9 mouse cellular contexts compared by ENCODE assay signal in genomic region chr11:99430670-99431069, GRCm38 (mm10). TPM values are rescaled to one million over a fixed set of nuclear protein-coding genes. Genes with fewer than 3 reads are reported as not detected.
DNase-seq lines count a peak whose midpoint lies in the region; ATAC-seq and TF ChIP-seq lines count a peak whose summit lies in the region.
"Had no signal": no experiment of that assay in that cellular context is flagged by ENCODE, and none has a peak within 500 bp of the region (broad histone marks: within the 10 kb centered on the region; RNA-seq: fewer than 3 reads in every experiment).

No protein-coding gene starts in this region.

- H3K27ac ChIP-seq in small intestine, adult 2 months (ENCODE audit: insufficient read depth, low read depth, low read length), result no peak overlapping the region
- no peak overlapping the region for H3K27ac ChIP-seq in midbrain, embryonic 13.5 days
- no peak overlapping the region for H3K27ac ChIP-seq in forebrain, embryonic 16.5 days (ENCODE audit: low read length)
- H3K27ac ChIP-seq: hindbrain, embryonic 15.5 days had no signal

- H3K4me2 ChIP-seq in midbrain, embryonic 13.5 days (replicated peaks), result no peak overlapping the region
- H3K4me2 ChIP-seq in forebrain, embryonic 16.5 days (ENCODE audit: low read length), result no peak overlapping the region
- H3K4me2 ChIP-seq: hindbrain, embryonic 15.5 days had no signal

- H3K4me1 ChIP-seq in small intestine, adult 2 months (ENCODE audit: control insufficient read depth, insufficient read depth, insufficient read length, low read length), result peaks cover under 1% of the 10 kb centered on the region; the same call in 1 of the 2 replicates
- H3K4me1 ChIP-seq in midbrain, embryonic 13.5 days (replicated peaks), result peaks cover 8% of the 10 kb centered on the region; the same call in 1 of the 2 replicates
- 0 out of 2 replicates have a peak, but pooled peaks cover 3% of the 10 kb centered on the region for H3K4me1 ChIP-seq in forebrain, embryonic 16.5 days (replicated peaks; ENCODE audit: control insufficient read depth, insufficient read depth, low read length)

- no peaks in the 10 kb centered on the region for H3K9me3 ChIP-seq in midbrain, embryonic 13.5 days
- H3K9me3 ChIP-seq in forebrain, embryonic 16.5 days (ENCODE audit: control insufficient read depth, low read length), result no peaks in the 10 kb centered on the region
- H3K9me3 ChIP-seq: hindbrain, embryonic 15.5 days had no signal

- 26% methylated on average over 12 of the region's 12 CpGs for WGBS in small intestine, adult 2 months
- 34% methylated on average over 12 of the region's 12 CpGs for WGBS in midbrain, embryonic 13.5 days
- WGBS in forebrain, embryonic 16.5 days, result 45% methylated on average over 12 of the region's 12 CpGs

- TF ChIP-seq CTCF in small intestine, adult 2 months (IDR thresholded peaks at IDR 0.05; ENCODE audit: extremely low read depth, insufficient read length, insufficient replicate concordance, low read depth, low read length), result peak; percentile 28; the same call in 1 of the 2 replicates

- DNase-seq in heart, postnatal 4 days, result peak; percentile 33
- no peak for DNase-seq in heart, adult 18-20 months
- peak; percentile 55 for DNase-seq in ovary, postnatal 36 days (ENCODE audit: low spot score)
- DNase-seq in ovary, postnatal 10 days (ENCODE audit: low spot score), result no peak
- peak; percentile 14 for DNase-seq in embryo, embryonic 10.5 days (ENCODE audit: low spot score)

- peaks cover 70% of the 10 kb centered on the region for H3K36me3 ChIP-seq in small intestine, adult 2 months (ENCODE audit: control insufficient read depth, insufficient read depth, low read length)
- no peaks in the 10 kb centered on the region for H3K36me3 ChIP-seq in midbrain, embryonic 13.5 days
- H3K36me3 ChIP-seq in forebrain, embryonic 16.5 days (ENCODE audit: control insufficient read depth, insufficient read depth), result no peaks in the 10 kb centered on the region
- H3K36me3 ChIP-seq: hindbrain, embryonic 15.5 days had no signal

- no peak overlapping the region for H3K4me3 ChIP-seq in small intestine, adult 2 months (ENCODE audit: low read depth, low read length)
- no peak overlapping the region for H3K4me3 ChIP-seq in midbrain, embryonic 13.5 days (replicated peaks)
- no peak overlapping the region for H3K4me3 ChIP-seq in forebrain, embryonic 16.5 days (replicated peaks; ENCODE audit: low read length)
- H3K4me3 ChIP-seq: hindbrain, embryonic 15.5 days had no signal

- no peak overlapping the region for H3K9ac ChIP-seq in midbrain, embryonic 13.5 days (replicated peaks)
- no peak overlapping the region for H3K9ac ChIP-seq in forebrain, embryonic 16.5 days (replicated peaks; ENCODE audit: low read depth, low read length)
- H3K9ac ChIP-seq: hindbrain, embryonic 15.5 days had no signal

- TF ChIP-seq POLR2A in small intestine, adult 2 months (IDR thresholded peaks at IDR 0.05; ENCODE audit: low read depth, low read length), result no peak

- no peak for ATAC-seq in midbrain, embryonic 13.5 days
- ATAC-seq in forebrain, embryonic 16.5 days, result no peak

- no peaks in the 10 kb centered on the region for H3K27me3 ChIP-seq in small intestine, adult 2 months (ENCODE audit: control insufficient read depth, insufficient read depth, low read length)
- no peaks in the 10 kb centered on the region for H3K27me3 ChIP-seq in midbrain, embryonic 13.5 days
- no peaks in the 10 kb centered on the region for H3K27me3 ChIP-seq in forebrain, embryonic 16.5 days (replicated peaks; ENCODE audit: control insufficient read depth, insufficient read depth, low read length)
- H3K27me3 ChIP-seq: hindbrain, embryonic 15.5 days had no signal

RNA-seq across cellular contexts. Expression of gene Krt20, which starts 7.3 kb away (rescaled TPM):
- total RNA-seq in heart, postnatal 4 days (2021), result under 1 TPM; 0.21 to 0.79 TPM
- total RNA-seq in heart, adult 18-20 months (2021), result not detected
- 292 and 951 TPM in 2 replicates for polyA plus RNA-seq in small intestine, adult 2 months (2012; rRNA removed)
- 0.10 TPM in 1 of 2 replicates, not detected in the other for polyA plus RNA-seq in midbrain, embryonic 13.5 days (2015; fragmentation: Nextera tagmentation; extraction: Ambion mirVana)
- not detected in 2 replicates for polyA plus RNA-seq in forebrain, embryonic 16.5 days (2015; fragmentation: Nextera tagmentation; extraction: Ambion mirVana)

RNA-seq across cellular contexts. Expression of gene Krt12, which starts 8.6 kb away (rescaled TPM):
- total RNA-seq in heart, postnatal 4 days (2021), result not detected
- not detected for total RNA-seq in heart, adult 18-20 months (2021)
- polyA plus RNA-seq in small intestine, adult 2 months (2012; rRNA removed), result 0.48 and 9.5 TPM in 2 replicates
- polyA plus RNA-seq in midbrain, embryonic 13.5 days (2015; fragmentation: Nextera tagmentation; extraction: Ambion mirVana), result 0.13 TPM in 1 of 2 replicates, not detected in the other
- polyA plus RNA-seq in forebrain, embryonic 16.5 days (2015; fragmentation: Nextera tagmentation; extraction: Ambion mirVana), result 0.18 and 0.24 TPM in 2 replicates
- polyA plus RNA-seq: hindbrain, embryonic 15.5 days had no signal

RNA-seq across cellular contexts. Expression of gene Krt10, which starts 41.5 kb away (rescaled TPM):
- total RNA-seq in heart, postnatal 4 days (2021), result 1 to 10 TPM; 8.6 to 9.5 TPM
- total RNA-seq in heart, adult 18-20 months (2021), result 1 to 10 TPM; 4.1 to 5.1 TPM
- 0.15 and 0.18 TPM in 2 replicates for polyA plus RNA-seq in small intestine, adult 2 months (2012; rRNA removed)
- polyA plus RNA-seq in midbrain, embryonic 13.5 days (2015; fragmentation: Nextera tagmentation; extraction: Ambion mirVana), result 36.3 and 36.8 TPM in 2 replicates
- polyA plus RNA-seq in forebrain, embryonic 16.5 days (2015; fragmentation: Nextera tagmentation; extraction: Ambion mirVana), result 24.1 and 25.3 TPM in 2 replicates

RNA-seq across cellular contexts. Expression of gene Krt28, which starts 56.0 kb away (rescaled TPM):
- total RNA-seq in heart, postnatal 4 days (2021), result not detected
- not detected for total RNA-seq in heart, adult 18-20 months (2021)
- polyA plus RNA-seq in small intestine, adult 2 months (2012; rRNA removed), result not detected in 2 replicates
- polyA plus RNA-seq in midbrain, embryonic 13.5 days (2015; fragmentation: Nextera tagmentation; extraction: Ambion mirVana), result 0.15 and 0.22 TPM in 2 replicates
- not detected in 2 replicates for polyA plus RNA-seq in forebrain, embryonic 16.5 days (2015; fragmentation: Nextera tagmentation; extraction: Ambion mirVana)

Comparison
In these comparisons a context has a peak if more than half of its experiments do, and no peak if none do; other contexts are left out.
1. DNase-seq: peak in heart, postnatal 4 days (single experiment), ovary, postnatal 36 days (single experiment) and embryo, embryonic 10.5 days (single experiment); none in heart, adult 18-20 months (0 of 2) and ovary, postnatal 10 days (single experiment).
2. RNA of gene Krt20, which starts 7.3 kb away (polyA plus RNA-seq): 292 to 951 TPM in small intestine, adult 2 months; not detected in forebrain, embryonic 16.5 days and 0.10 TPM in midbrain, embryonic 13.5 days; every median in the first group is over 100 times any median in the second.
3. RNA of gene Krt10, which starts 41.5 kb away (polyA plus RNA-seq): 36.3 to 36.8 TPM in midbrain, embryonic 13.5 days and 24.1 to 25.3 TPM in forebrain, embryonic 16.5 days; 0.15 to 0.18 TPM in small intestine, adult 2 months; every median in the first group is over 10 times any median in the second.